Mouse (Mus musculus) adrenal gland (tissue): ENCODE measurements around the gene Mrps14.

ENCODE experiments used
- intact Hi-C: fragments of 180-260 bp; cut with DNase I; formaldehyde crosslinking; loops from one replicate; pipeline ENCODE4 v1.15.1; 2025

The Mrps14 gene

GRCm38 (mm10) chr1:160224093-160224492 lies 29.1 kb downstream of the Mrps14 start:
- intact Hi-C loops = no loop called here

GRCm38 (mm10) chr1:160227196-160227595 lies 32.2 kb downstream of the Mrps14 start:
- intact Hi-C loops = no loop called here

GRCm38 (mm10) chr1:160227850-160228249 lies 32.8 kb downstream of the Mrps14 start:
- intact Hi-C loops = no loop called here

GRCm38 (mm10) chr1:160231013-160231412 lies 36.0 kb downstream of the Mrps14 start:
- intact Hi-C loops = loop anchor here (2.0 to 5.0 kb wide), 2 partner anchors 146 to 486 kb away; no protein-coding TSS in a partner anchor

- intact Hi-C loops = loop anchor here (5.0 kb wide), 1 partner anchor 485 kb away; no protein-coding TSS in a partner anchor
These were observed 37.1 kb downstream of the Mrps14 start for GRCm38 (mm10) chr1:160232113-160232512.

- intact Hi-C loops = loop anchor here (5.0 kb wide), 1 partner anchor 483 kb away; no protein-coding TSS in a partner anchor
These were observed 38.9 kb downstream of the Mrps14 start for GRCm38 (mm10) chr1:160233921-160234320.

GRCm38 (mm10) chr1:160237981-160238380 lies 43.0 kb downstream of the Mrps14 start:
- intact Hi-C loops = no loop called here

GRCm38 (mm10) chr1:160238852-160239443 lies 43.9 kb downstream of the Mrps14 start:
- intact Hi-C loops = no loop called here

- intact Hi-C loops = no loop called here
These were observed 45.1 kb downstream of the Mrps14 start for GRCm38 (mm10) chr1:160240091-160240490.

- intact Hi-C loops = no loop called here
These were observed 49.7 kb downstream of the Mrps14 start for GRCm38 (mm10) chr1:160244689-160245088.

GRCm38 (mm10) chr1:160245954-160246353 lies 50.9 kb downstream of the Mrps14 start:
- intact Hi-C loops = no loop called here

- intact Hi-C loops = no loop called here
These were observed 51.8 kb downstream of the Mrps14 start for GRCm38 (mm10) chr1:160246844-160247243.

GRCm38 (mm10) chr1:160247473-160247872 lies 52.5 kb downstream of the Mrps14 start:
- intact Hi-C loops = no loop called here

- intact Hi-C loops = no loop called here
These were observed 54.8 kb downstream of the Mrps14 start for GRCm38 (mm10) chr1:160249786-160250185.

GRCm38 (mm10) chr1:160250782-160251181 lies 55.8 kb downstream of the Mrps14 start:
- intact Hi-C loops = no loop called here

- intact Hi-C loops = no loop called here
These were observed 56.5 kb downstream of the Mrps14 start for GRCm38 (mm10) chr1:160251388-160252007.
